Mouse (Mus musculus) layer of hippocampus, postnatal 14 days (tissue): ENCODE results near the gene Btbd2. TPM values are rescaled to one million over a fixed set of nuclear protein-coding genes. Genes with fewer than 3 reads are reported as not detected.

Experiments used
- DNase-seq, 2 experiments: peaks; one replicate each; pipeline ENCODE4 v3.0.0; 2021 to 2022; ENCODE audit warnings: low spot score in 2 of 2, mixed read lengths in 1 of 2
- total RNA-seq, 2 experiments: library from RNA; stranded (reverse); gene quantifications; 2 replicates each; pipeline ENCODE4 v1.2.3; 2021

The Btbd2 gene
- total RNA-seq, 2 experiments from 2014 or later = 90.2 to 94.4 TPM

- no peak for DNase-seq
These were observed 35.6 kb upstream of the Btbd2 start for GRCm38 (mm10) chr10:80692249-80693165.

DNA sequence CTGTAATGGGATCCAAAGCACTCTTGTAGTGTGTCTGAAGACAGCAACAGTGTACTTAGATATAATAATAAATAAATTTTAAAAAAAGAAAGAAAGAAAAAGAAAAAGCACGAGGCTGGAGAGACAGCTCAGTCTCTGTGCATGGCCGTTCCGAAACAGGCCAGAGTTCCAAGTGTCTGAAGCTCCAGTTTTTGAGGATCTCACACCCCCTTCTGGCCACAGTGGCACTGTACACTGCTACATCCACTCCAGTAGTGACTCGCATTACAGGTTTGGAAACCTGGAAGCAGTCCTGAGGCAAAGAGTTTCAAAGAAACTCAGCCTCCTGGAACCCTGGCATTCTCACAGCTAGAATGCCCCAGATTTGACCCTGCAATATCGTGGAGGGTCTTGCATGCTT lies 31.0 kb upstream of the Btbd2 start:
- DNase-seq = peak in 1 of 2 experiments; percentile 75

DNA sequence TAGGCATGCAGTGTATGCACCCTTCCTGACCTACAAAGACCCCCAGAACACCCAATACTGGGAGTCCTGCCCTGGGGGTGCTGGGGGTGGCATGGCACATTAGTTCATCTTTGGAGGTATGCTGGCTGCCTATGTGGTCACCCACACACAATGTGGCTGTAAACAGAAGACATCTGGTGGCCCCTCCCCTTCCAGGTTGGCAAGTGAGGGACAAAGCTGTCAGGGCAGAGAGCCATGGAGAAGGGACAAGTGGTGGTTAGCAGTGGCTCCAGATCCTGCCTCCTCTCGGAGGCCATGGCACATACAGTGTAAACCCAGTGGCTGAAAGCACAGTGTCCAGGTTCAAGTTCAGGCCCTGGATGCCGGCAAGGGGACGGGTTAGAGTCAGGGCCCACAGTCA lies 29.7 kb upstream of the Btbd2 start:
- no peak for DNase-seq

DNA sequence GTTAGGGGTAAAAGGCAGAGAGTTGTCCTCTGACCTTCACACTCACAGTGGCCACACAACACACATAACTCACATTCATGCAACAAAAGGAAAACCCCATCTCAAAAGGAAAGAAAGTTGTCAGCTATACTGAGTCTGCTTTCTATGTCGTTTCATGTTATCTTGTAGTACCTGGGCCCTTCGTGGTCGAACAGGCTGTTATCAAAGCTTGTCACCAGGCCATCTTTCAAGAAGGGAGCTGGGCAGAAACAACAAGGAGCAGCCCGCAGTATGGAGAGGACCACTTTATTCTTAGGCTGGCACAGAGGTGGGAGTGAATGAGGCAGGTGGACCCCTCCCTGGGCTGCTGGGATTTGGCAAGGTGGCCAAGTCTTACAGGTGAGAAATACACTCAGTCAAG lies 28.1 kb upstream of the Btbd2 start:
- DNase-seq = no peak

- DNase-seq = no peak
These were observed 27.3 kb upstream of the Btbd2 start for GRCm38 (mm10) chr10:80684214-80684613.

DNA sequence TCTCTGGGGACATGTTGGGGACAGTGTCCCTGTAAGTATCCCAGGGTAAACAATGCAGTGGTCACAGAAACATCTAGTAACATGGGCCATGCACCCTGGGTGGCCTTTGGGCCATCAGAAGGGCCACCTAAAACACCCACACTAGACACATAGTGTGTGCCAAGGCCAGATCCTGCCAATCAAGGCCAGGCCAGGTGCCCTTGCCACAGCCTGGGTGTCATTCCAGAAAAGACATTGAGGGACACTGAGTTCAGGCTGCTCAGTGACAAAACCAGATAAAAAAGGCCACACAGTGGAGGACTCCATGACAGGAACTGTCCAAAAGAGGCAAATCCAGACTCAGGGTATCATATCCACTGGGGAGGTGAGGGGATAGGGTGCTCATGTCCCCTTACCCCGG lies 26.8 kb upstream of the Btbd2 start:
- no peak for DNase-seq

DNA sequence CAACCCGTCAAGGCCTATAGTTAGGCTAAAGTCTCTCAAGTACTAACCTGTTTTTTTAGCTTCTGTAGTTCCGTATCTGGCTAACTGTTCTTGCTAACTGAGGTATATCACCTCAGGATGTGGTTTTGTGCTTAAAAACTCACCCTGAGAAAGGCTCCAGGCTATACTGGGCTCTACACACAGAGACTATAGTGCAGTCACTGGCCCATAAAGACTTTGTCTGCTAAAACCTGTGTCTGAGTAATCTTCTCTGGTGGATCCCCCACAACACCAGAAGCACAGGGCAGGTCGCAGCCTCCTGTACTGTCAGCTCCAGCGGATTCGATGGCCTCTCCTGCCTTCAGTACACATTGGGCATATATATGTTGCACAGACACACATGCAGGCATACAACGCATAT lies 25.1 kb upstream of the Btbd2 start:
- no peak for DNase-seq

DNA sequence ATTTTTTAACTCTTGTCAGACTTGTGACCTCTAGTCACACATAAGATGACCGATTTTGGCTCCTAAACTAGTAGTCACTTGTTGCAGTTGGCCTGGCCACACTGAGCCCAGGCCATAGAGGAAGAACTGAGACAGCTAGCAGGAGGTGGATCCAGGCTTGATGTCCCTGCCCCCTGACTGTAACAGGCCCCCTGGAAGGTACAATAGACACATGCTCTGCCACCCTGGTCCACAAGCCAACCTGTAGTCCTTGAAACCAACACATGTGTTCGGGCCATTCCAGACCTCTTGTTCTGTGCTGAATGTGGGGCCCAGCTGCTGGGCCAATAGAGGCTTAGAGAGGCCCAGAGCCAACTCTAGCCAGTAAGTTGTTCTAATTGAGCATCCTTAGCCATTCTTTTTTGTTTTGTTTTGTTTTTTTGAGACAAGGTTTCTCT lies 23.4 kb upstream of the Btbd2 start:
- no peak for DNase-seq

- no peak for DNase-seq
These were observed 22.8 kb upstream of the Btbd2 start for GRCm38 (mm10) chr10:80679556-80680259.

- DNase-seq = no peak
These were observed 21.9 kb upstream of the Btbd2 start for GRCm38 (mm10) chr10:80678601-80679377.

- DNase-seq = peak; percentile 67 to 87
These were observed 21.1 kb upstream of the Btbd2 start, which contains the start of gene Mknk2 for GRCm38 (mm10) chr10:80677942-80678436. Gene Mknk2, minus strand, starts transcription at chr10:80678112.

DNA sequence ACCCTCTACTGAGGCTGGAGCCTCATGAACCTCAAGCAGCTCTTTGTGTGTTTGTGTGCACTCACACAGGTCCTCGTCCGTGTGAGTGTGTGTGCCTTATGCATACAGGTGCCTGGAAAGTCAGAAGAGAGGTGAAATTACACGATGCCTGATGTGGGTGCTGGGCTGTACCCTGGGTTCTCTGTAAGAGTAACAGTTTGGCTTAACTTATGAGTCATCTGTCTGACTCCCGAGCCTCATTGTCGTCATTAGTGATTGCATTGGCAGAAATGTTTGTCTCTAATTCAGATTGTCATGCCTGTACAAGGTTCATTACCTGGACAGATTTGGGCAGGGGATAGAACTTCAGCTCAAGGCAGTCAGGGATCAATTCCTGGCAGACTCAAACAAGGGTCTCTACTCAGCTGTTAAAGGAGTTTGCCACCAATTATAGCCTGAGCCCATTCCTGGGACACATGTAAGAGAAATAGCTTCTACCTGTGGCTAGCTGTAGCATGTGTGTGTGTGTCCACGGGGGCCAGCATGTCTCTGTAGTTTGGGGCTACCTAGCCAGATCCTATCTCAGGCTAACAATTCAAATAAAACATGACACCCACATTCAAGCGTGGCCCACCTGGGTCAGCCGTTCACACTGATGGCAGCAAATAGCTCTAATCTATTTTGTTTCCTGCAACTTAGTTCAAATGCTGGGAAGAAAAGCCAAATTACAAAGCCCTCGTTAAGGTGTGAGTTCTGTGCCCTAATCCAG lies 20.4 kb upstream of the Btbd2 start:
- no peak for DNase-seq

DNA sequence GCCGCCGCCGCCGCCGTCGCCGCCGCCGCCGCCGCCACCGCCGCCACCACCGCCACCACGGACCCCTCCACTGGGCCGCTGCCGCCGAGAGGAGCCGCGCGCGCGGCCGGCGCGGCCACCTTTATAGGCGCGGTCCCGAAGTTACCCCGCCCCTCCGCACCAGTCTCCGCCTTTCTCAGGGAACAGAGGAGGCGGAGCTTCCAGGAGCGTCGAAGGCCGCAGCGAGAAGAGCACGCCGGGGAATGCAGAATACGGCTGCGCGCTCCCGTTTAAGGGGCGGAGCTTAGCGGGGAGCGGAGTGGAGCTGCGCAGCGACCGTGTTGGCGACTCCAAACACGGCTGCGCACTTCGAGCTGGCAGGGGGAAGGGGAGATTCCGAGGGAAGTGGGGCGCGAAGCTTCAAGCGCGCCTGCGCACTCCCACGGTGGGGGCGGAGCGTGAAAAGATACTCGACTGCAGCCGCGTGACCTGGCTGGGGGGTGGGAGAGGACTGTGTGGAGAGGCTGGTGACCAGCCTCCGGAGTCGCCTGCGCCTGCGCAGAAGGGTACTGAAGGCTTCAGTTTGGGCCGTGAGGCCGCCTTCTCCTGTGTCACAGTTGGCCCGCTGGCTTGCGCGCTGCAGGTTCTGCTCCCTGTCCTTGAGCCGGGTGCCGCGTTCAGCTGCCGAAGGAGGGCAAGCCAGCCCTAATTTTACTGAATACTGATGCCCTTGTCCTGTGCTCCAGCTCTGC lies 19.5 kb upstream of the Btbd2 start:
- peak; percentile 98 to 99 for DNase-seq

- peak in 1 of 2 experiments; percentile 25 for DNase-seq
These were observed 18.7 kb upstream of the Btbd2 start for GRCm38 (mm10) chr10:80675405-80676197.

DNA sequence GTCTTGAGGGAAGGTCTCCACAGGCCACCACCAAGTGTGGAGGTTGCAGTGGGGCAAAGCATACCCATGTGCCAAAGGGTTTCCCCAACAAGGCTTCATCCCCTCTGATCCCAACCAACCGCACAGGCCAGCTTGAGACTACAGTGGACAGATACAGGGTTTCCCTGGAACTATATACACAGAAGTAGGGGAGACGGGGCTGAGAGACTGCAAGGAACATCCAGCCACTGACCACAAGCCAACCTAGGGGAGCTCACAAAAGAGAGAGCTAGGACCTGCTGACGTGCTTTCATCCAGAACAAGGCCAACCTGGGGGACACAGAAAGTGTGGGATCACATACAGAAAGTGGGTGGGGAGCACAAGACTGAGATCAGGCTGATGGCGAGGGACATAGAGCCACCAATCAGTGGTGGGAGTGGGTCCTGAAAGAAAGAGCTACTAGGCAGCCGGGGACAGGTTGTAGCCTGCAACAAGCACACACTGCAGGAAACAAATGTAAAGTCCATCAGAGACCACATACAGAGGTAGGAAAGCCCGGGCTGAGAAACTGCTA lies 18.1 kb upstream of the Btbd2 start:
- DNase-seq = no peak

- no peak for DNase-seq
These were observed 17.4 kb upstream of the Btbd2 start for GRCm38 (mm10) chr10:80674161-80674711.

DNA sequence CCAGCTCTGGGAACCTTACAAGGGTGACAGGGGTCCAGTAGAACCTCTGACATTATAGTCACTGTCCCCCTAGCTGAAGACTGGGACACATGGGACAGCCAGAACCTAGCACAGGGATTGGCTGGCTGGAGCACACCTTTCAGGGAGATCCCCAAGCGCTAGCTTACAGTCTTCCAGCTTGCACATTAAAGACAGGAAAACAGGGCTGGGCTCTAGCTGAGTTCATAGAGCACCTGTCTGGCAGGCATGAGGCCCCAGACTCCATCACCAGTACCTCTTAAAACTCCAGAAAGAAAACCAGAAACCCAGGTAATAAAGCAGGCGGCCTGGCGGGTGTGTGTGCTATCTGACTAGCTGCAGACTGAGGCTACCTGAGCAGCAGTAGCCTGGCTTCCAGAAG lies 16.8 kb upstream of the Btbd2 start:
- DNase-seq = no peak

GRCm38 (mm10) chr10:80671936-80672690 lies 15.2 kb upstream of the Btbd2 start:
- DNase-seq = no peak
